Mouse (Mus musculus) adrenal gland, postnatal 10 days (tissue): ENCODE measurements around the gene Abca1. TPM values are rescaled to one million over a fixed set of nuclear protein-coding genes. Genes with fewer than 3 reads are reported as not detected.

ENCODE experiments used
- DNase-seq: peaks from one replicate; pipeline ENCODE4 v3.0.0; 2021; ENCODE audit warnings: mixed read lengths
- total RNA-seq, 2 experiments: library from RNA; stranded (reverse); gene quantifications; 2 replicates each; pipeline ENCODE4 v1.2.3; 2021

Gene Abca1
- total RNA-seq, 2 experiments from 2014 or later: 103 TPM

- no peak for DNase-seq
Observed at GRCm38 (mm10) chr4:53149644-53150043, 10.1 kb downstream of the Abca1 start.

DNA sequence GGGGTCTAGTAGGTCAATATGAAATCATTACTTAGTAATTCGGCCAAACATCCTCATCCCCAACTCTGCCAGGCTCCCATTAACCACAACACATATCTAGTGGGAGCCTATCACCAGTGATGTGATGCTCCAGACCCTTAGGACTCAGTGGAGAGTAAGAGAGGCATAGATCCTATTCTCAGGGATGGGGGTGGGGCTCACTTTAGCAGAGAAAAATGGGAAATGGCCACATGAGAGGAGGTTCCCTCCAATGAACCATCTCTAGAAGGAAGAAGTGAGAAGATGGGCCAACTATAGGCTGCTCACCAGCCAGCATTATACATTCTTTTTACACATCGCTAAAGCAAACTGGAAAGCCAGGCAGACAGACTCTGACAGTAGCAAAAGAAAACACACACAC is 10.9 kb downstream of the Abca1 start:
- DNase-seq: no peak

GRCm38 (mm10) chr4:53147454-53147853 is 12.2 kb downstream of the Abca1 start:
- peak; percentile 61 for DNase-seq

DNA sequence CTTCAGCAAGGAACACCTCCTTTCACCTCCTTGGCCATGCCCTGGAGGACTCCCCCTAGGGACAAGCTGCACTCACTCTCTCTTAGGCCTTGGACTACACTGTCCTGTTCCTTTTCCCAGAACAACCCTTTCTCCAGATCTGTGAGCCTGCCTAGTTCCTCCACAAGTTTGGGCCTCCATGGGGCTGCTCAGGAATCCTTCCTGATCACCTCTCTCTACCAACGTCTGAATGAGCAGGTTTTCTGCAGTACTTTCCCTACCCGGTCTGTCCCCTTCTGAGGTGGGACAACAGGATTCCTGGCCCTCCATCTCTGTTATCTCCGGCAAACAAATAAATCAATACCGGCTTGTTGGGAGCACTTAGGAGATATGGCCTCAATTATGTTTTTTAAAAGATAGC is 12.6 kb downstream of the Abca1 start:
- DNase-seq: peak; percentile 46

DNA sequence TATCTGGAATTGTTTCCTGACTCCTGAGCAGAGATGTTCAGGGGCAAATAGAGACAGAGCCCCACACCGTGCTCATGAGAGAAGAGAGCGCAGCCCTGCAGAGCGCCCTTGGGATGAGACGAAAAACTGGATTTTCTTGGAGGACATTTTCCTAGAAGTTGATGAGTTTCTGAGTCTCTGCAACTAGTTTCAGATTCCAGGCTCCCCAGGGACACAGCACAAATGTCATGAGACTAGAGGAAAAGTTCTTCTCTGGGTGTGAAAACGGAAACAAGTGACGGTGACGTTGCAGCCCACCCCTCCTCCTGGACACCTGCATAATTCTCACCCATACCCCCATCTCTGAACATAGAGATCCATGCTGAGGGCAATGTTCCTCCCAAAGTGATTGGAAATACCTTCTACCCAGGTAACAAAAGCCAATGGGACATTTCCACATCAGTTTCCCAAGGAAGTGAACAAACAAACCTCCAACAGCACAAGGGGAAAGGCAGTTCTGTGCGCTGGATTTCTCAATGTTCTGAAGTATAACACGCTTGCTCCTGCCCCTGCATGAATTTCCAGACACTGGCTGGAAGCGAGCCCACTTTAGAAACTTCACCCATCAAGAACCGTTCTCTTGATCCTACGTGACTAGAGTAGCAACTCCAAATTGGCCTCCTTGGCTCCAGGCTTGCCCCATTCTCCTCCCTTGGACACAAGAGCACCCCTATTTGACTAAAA is 13.3 kb downstream of the Abca1 start:
- peak; percentile 51 for DNase-seq

DNA sequence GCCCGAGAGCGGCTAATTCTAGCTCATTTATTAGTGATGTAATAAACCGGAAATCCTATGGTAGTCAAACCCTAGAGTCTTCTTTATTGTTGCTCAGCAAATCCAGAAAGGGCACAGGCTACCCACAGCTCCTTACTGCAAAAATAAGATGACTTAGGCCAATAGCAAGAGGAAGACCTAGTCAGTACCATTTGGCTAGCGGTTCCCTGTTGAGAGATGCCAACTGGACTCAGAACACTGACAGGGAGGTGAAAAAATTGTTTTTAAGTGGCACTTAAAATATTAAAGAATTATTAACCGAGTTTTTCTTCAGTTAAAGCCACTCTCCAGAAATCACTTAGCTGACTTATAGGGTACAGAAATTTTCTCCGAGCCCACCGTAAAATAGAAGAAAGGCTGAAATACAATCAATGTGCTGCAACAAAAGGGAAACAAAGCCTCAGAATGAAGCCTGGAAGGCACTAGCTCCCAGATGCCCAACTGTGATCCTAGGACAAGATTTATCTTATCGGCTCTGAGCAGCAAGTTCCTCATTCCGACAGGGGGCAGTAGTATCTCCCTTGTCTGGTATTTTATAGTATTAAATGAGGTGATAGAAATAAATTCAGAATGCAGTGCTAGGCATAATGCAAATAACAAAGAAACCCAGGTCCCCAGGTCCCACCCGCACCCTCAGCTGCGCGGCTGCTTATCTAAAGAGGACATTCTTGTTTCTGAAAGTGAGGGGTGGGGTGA is 14.1 kb downstream of the Abca1 start:
- DNase-seq: no peak

- DNase-seq: no peak
Observed at GRCm38 (mm10) chr4:53144571-53144970, 15.1 kb downstream of the Abca1 start.

GRCm38 (mm10) chr4:53144021-53144420 is 15.7 kb downstream of the Abca1 start:
- DNase-seq: no peak

- DNase-seq: no peak
Observed at GRCm38 (mm10) chr4:53140678-53141077, 19.0 kb downstream of the Abca1 start.

DNA sequence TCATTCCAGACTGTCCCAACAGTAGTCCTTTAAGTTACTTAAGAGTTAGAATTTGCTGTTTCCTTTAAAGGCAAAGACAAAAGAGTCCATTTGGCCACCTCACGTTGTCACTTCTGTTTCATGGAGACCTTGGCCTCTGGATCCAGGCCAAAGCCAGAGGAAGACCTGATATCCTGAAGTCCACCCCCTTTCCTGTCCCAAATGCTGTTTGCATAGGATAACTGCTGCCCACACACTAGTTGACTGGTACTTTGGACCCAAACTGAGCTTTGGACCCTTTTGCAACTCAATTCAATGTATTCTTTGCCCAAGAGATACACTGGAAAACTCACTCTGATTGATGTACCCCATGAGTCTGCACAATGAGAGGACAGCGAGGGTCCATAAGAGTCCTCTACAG is 20.2 kb downstream of the Abca1 start:
- DNase-seq: no peak

DNA sequence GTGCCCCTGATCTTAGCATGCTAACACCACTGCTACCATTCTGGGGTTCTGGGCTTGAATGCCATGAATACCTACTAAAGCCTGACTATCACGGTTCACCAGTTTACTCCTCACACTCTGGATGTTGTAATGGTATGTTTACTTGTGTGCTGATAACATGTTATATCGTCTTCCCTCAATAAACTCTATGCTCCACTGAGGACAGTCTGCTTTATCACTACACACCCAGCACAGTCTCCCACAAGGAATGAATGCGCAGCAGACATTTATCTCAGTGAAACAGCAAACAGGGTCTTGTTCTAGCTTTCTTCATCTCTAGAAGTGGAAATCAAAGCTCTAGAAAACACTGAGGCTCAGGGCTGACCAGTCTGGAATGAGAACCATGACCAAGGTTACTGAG is 20.7 kb downstream of the Abca1 start:
- DNase-seq: no peak

DNA sequence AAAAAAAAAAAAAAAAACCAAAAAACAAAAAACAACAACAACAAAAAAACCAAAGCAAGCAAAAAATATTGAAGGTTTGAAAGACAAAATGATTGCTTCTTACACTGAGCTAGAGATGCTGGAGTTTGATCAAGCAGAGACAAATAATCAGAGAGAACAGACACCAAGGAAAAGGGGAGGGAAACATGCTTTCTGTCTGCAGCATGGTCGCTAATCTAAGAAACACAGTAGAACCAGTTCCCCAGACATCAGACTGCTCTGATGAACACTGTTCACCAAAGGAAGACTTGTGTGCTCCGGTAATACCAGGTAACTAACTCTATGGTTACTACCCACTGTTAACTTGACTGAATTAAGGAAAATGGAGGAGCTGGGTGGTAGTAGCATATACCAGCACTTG is 22.6 kb downstream of the Abca1 start:
- DNase-seq: no peak

DNA sequence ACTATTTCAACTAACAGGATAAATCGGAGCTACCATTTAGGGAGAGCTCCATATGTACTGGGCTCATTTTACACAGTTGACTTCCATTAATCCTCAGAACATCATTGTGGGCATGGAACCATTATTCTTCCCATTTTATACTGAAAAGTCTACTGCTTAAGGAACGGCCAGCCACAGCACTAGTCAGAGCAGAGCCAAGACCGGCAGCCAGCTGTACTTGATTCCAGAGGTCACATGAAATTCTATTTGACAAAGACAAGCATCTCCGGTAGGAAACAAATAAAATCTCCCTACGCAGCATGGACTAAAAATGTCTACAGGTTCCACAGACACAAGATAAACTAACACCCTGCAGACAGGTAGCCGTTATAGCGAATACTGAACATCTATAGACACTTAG is 24.9 kb downstream of the Abca1 start:
- no peak for DNase-seq

DNA sequence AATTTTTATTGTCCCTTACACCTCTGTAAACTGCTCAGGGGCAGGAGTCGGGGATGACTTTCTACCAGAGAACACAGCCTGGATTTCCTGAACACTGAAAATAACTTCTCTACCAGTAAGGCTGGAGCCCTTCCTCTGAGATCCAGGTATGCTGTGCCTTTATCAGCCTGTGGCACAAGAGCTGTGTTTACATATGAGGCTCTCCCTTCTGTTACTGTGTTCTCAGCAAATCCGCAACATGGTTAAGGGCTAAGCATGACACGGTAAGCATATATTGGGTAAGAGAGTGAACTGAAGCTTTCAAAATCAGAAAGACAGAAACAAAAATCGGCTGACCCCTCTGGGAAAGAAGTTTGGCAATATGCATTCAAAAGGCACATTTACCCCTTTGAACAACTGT is 25.7 kb downstream of the Abca1 start:
- DNase-seq: no peak

- no peak for DNase-seq
Observed at GRCm38 (mm10) chr4:53131538-53131937, 28.2 kb downstream of the Abca1 start.

- no peak for DNase-seq
Observed at GRCm38 (mm10) chr4:53130622-53131517, 28.8 kb downstream of the Abca1 start.

GRCm38 (mm10) chr4:53129716-53130301 is 29.9 kb downstream of the Abca1 start:
- no peak for DNase-seq

DNA sequence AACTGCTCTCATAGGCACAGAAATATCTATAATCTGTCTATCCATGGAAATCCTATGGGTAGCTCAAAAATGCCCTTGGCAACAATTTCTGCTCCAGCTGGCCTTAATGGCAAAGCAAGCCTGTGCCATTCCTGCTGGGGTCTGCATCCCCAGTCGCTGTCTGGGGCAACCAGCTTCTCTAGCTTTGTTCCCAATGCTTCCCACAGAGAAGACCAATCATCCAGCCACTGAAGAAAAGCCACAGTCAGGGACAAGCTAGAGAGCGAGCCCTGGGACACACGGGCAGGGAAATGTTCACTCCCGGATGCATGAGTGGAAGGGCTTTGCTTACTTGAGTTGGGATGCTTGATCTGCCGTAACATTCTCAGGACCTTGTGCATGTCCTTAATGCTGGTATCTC is 32.4 kb downstream of the Abca1 start:
- no peak for DNase-seq

- DNase-seq: peak; percentile 80
Observed at GRCm38 (mm10) chr4:53126794-53127193, 32.9 kb downstream of the Abca1 start.

DNA sequence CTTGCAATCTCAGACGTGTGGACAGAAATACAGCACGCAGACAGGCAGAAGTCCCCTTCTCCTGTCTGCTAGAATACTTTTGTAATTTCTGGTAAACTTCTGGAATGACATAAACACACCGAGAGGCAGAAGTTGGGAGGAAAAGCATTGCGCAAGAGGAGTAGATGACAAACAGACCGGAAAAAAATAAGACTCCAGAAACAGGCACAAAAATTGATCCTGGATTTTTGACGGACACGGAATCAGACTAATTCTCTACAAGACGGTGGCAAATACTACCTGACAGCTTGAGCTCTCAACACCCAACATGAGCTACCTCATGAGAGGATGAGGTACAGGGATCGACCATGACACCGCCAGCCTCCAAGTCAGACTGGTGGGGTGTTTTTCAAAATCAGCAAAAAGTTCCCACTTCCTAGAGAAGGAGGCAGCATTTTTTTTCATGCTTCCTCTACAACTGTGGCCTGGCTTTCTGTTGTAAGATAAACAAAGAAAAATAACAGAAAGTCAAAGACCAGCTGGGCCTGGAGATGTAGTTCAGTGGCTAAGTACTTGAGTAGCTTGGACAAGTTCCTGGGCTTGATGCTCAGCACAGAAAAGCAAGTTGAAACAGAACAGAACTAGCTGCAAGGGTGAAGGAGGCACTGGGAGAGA is 34.7 kb downstream of the Abca1 start:
- DNase-seq: no peak

- DNase-seq: peak; percentile 56
Observed at GRCm38 (mm10) chr4:53122310-53122709, 37.4 kb downstream of the Abca1 start.
